Mouse (Mus musculus): ENCODE data around the gene Donson. TPM values are rescaled to one million over a fixed set of nuclear protein-coding genes. Genes with fewer than 3 reads are reported as not detected.
"Not testable (repeated sequence)": the region's sequence is repeated elsewhere in the genome, so short reads cannot be mapped to it uniquely, and the experiment has no call there.

The Donson gene
- total and polyA plus RNA-seq, 2 experiments: 2.3 to 2.9 TPM

GRCm38 (mm10) chr16:91646681-91647419, 41.7 kb downstream of the Donson start, which contains the start of gene Gart:
TSS of gene Gart (minus strand) at chr16:91646952.
- no peaks in the 10 kb centered on the region for H3K27me3 ChIP-seq (ENCODE audit: control insufficient read depth, insufficient read depth, low read length)
- H3K9ac ChIP-seq (ENCODE audit: low read depth, low read length): peak within 1 kb of the TSS; percentile 86
- peak within 1 kb of the TSS; percentile 93 for H3K27ac ChIP-seq (replicated peaks; ENCODE audit: insufficient read depth, low read depth, low read length)
- peak within 1 kb of the TSS; percentile 79 for H3K4me3 ChIP-seq (ENCODE audit: insufficient read depth, low read depth, low read length)
- peak; percentile 75 for DNase-seq (ENCODE audit: extremely low read depth, low read depth, low spot score)
- peaks cover 6% of the 10 kb centered on the region for H3K36me3 ChIP-seq (ENCODE audit: control insufficient read depth, insufficient read depth, low read length)
- H3K4me1 ChIP-seq (ENCODE audit: control insufficient read depth, insufficient read depth, low read length): peaks cover 7% of the 10 kb centered on the region
- no peak for TF ChIP-seq CTCF (IDR thresholded peaks at IDR 0.05; ENCODE audit: low read depth, low read length)
- TF ChIP-seq POLR2A (IDR thresholded peaks at IDR 0.05; ENCODE audit: extremely low read depth, insufficient read depth, low read length): peak; percentile 95
- WGBS: under 1% methylated on average over 59 of the region's 59 CpGs
- peaks cover 3% of the 10 kb centered on the region for H3K79me2 ChIP-seq (ENCODE audit: control insufficient read depth, insufficient read depth, low read length)

DNA sequence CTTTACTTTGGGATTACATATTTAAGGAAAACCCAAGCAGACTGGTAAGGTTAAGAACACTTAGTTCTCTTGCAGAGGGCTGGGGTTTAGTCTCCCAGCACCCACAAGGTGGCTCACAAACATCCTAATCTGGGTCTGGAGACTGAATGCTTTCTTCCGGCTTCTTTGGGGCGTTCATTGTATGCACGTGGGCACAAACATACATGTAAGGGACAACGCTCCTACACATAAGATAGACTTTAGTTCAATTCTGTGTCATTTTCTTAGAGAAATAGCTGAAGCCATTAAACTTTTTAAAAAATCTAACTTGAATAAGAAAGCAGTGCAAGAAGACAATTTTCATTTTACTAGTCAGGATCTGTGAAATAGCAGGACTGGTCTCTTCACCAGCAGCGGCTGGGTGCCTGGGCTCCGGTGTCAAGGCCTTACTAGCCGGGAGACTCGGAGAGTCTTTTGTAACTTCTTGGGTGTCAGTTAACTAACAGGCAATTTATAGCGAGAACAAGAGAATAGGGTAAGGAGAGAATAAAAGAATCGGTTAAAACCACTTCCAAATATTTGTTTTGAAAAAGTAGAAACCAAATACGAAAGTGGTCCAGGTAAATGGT, 42.5 kb downstream of the Donson start:
- H3K79me2 ChIP-seq (ENCODE audit: control insufficient read depth, insufficient read depth, low read length): peaks cover 2% of the 10 kb centered on the region; the same call in 1 of the 2 replicates
- H3K9ac ChIP-seq (ENCODE audit: low read depth, low read length): no peak overlapping the region; the same call in 1 of the 2 replicates
- under 1% methylated on average over 11 of the region's 11 CpGs for WGBS
- TF ChIP-seq POLR2A (IDR thresholded peaks at IDR 0.05; ENCODE audit: extremely low read depth, insufficient read depth, low read length) (no peak), CTCF (IDR thresholded peaks at IDR 0.05; ENCODE audit: low read depth, low read length) (no peak)
- peak overlapping the region; percentile 64 for H3K4me3 ChIP-seq (ENCODE audit: insufficient read depth, low read depth, low read length)
- peaks cover 7% of the 10 kb centered on the region for H3K4me1 ChIP-seq (ENCODE audit: control insufficient read depth, insufficient read depth, low read length)
- H3K27me3 ChIP-seq (ENCODE audit: control insufficient read depth, insufficient read depth, low read length): no peaks in the 10 kb centered on the region
- DNase-seq (ENCODE audit: extremely low read depth, low read depth, low spot score): no peak
- H3K27ac ChIP-seq (replicated peaks; ENCODE audit: insufficient read depth, low read depth, low read length): peak overlapping the region; percentile 71
- peaks cover 12% of the 10 kb centered on the region for H3K36me3 ChIP-seq (ENCODE audit: control insufficient read depth, insufficient read depth, low read length)

DNA sequence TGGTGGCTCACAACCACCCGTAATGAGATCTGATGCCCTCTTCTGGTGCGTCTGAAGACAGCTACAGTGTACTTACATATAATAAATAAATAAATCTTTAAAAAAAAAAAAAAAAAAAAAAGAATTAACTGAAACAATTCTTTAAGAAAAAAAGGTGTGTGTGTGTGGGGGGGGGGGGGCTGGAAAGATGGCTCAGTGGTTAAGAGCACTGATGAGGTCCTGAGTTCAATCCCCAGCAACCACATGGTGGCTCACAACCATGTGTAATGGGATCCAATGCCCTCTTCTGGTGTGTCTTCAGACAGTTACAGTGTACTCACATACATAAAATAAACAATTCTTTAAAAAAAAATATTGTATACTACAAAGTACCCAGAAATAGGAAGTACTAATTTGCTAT, 43.1 kb downstream of the Donson start:
- not testable (repeated sequence) for DNase-seq (ENCODE audit: extremely low read depth, low read depth, low spot score); H3K4me3 ChIP-seq (ENCODE audit: insufficient read depth, low read depth, low read length); H3K4me1 ChIP-seq (ENCODE audit: control insufficient read depth, insufficient read depth, low read length); H3K27me3 ChIP-seq (ENCODE audit: control insufficient read depth, insufficient read depth, low read length); H3K9ac ChIP-seq (ENCODE audit: low read depth, low read length); H3K79me2 ChIP-seq (ENCODE audit: control insufficient read depth, insufficient read depth, low read length); H3K27ac ChIP-seq (replicated peaks; ENCODE audit: insufficient read depth, low read depth, low read length)
- H3K36me3 ChIP-seq (ENCODE audit: control insufficient read depth, insufficient read depth, low read length): peaks cover 15% of the 10 kb centered on the region
- WGBS: 38% methylated on average over 1 of the region's 2 CpGs

- 83% methylated on average over 2 of the region's 2 CpGs for WGBS
- H3K27ac ChIP-seq (replicated peaks; ENCODE audit: insufficient read depth, low read depth, low read length): no peak overlapping the region
- H3K79me2 ChIP-seq (ENCODE audit: control insufficient read depth, insufficient read depth, low read length): no peaks in the 10 kb centered on the region; the same call in 1 of the 2 replicates
- H3K27me3 ChIP-seq (ENCODE audit: control insufficient read depth, insufficient read depth, low read length): no peaks in the 10 kb centered on the region
- H3K9ac ChIP-seq (ENCODE audit: low read depth, low read length): no peak overlapping the region
- TF ChIP-seq CTCF (IDR thresholded peaks at IDR 0.05; ENCODE audit: low read depth, low read length): no peak
- TF ChIP-seq POLR2A (IDR thresholded peaks at IDR 0.05; ENCODE audit: extremely low read depth, insufficient read depth, low read length): no peak
- peaks cover 20% of the 10 kb centered on the region for H3K36me3 ChIP-seq (ENCODE audit: control insufficient read depth, insufficient read depth, low read length)
- peaks cover 7% of the 10 kb centered on the region for H3K4me1 ChIP-seq (ENCODE audit: control insufficient read depth, insufficient read depth, low read length)
- no peak for DNase-seq (ENCODE audit: extremely low read depth, low read depth, low spot score)
- no peak overlapping the region for H3K4me3 ChIP-seq (ENCODE audit: insufficient read depth, low read depth, low read length)
Observed at GRCm38 (mm10) chr16:91644901-91645300, 43.7 kb downstream of the Donson start.

DNA sequence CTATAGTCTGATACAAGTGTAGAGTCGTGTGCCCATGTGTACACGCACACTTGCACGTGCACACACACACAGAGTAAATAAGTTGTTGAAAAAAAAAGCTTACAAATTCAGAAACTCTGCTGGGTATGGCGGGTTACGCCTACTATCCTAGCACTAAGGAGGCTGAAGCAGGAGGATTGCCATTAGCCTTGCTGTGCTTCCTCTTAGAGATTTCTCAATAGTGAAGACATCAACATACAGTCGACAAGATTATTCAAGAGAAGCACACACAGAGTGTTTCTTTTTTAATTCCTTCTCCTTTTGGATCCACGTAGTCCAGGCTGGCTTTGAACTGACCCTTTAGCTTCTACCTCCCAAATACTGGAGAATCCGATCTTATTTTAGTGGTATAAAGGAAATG, 48.4 kb downstream of the Donson start:
- no peak overlapping the region for H3K4me3 ChIP-seq (ENCODE audit: insufficient read depth, low read depth, low read length)
- H3K79me2 ChIP-seq (ENCODE audit: control insufficient read depth, insufficient read depth, low read length): no peaks in the 10 kb centered on the region; the same call in 1 of the 2 replicates
- H3K27ac ChIP-seq (replicated peaks; ENCODE audit: insufficient read depth, low read depth, low read length): no peak overlapping the region
- no peak overlapping the region for H3K9ac ChIP-seq (ENCODE audit: low read depth, low read length)
- H3K27me3 ChIP-seq (ENCODE audit: control insufficient read depth, insufficient read depth, low read length): no peaks in the 10 kb centered on the region
- WGBS: 91% methylated on average over 8 of the region's 8 CpGs
- H3K36me3 ChIP-seq (ENCODE audit: control insufficient read depth, insufficient read depth, low read length): peaks cover 51% of the 10 kb centered on the region
- DNase-seq (ENCODE audit: extremely low read depth, low read depth, low spot score): no peak
- peaks cover 1% of the 10 kb centered on the region; the same call in 1 of the 2 replicates for H3K4me1 ChIP-seq (ENCODE audit: control insufficient read depth, insufficient read depth, low read length)
- TF ChIP-seq CTCF (IDR thresholded peaks at IDR 0.05; ENCODE audit: low read depth, low read length) (no peak), POLR2A (IDR thresholded peaks at IDR 0.05; ENCODE audit: extremely low read depth, insufficient read depth, low read length) (no peak)

DNA sequence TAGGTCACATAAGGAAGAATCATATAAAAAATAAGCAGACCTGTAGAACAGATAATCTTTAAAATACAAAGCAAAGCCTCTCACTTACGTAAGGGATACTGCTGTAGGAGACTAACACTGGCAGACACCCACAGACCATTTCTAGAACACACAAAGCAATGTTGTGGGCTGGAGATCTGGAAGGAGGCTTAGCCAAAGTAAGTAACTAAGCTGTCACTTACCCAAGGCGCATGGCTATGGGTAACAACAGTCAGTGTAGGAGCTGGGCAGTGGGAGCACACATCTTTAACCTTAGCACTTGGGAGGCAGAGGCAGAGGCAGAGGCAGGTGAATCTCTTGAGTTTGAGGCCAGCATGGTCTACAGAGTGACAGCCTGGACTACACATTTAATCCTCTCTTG, 48.9 kb downstream of the Donson start:
- WGBS: 95% methylated on average over 2 of the region's 2 CpGs
- H3K4me3 ChIP-seq (ENCODE audit: insufficient read depth, low read depth, low read length): no peak overlapping the region
- H3K36me3 ChIP-seq (ENCODE audit: control insufficient read depth, insufficient read depth, low read length): peaks cover 51% of the 10 kb centered on the region
- H3K79me2 ChIP-seq (ENCODE audit: control insufficient read depth, insufficient read depth, low read length): no peaks in the 10 kb centered on the region; the same call in 1 of the 2 replicates
- no peak for DNase-seq (ENCODE audit: extremely low read depth, low read depth, low spot score)
- H3K4me1 ChIP-seq (ENCODE audit: control insufficient read depth, insufficient read depth, low read length): no peaks in the 10 kb centered on the region
- H3K27me3 ChIP-seq (ENCODE audit: control insufficient read depth, insufficient read depth, low read length): no peaks in the 10 kb centered on the region
- H3K27ac ChIP-seq (replicated peaks; ENCODE audit: insufficient read depth, low read depth, low read length): no peak overlapping the region
- TF ChIP-seq CTCF (IDR thresholded peaks at IDR 0.05; ENCODE audit: low read depth, low read length): no peak
- TF ChIP-seq POLR2A (IDR thresholded peaks at IDR 0.05; ENCODE audit: extremely low read depth, insufficient read depth, low read length): no peak
- no peak overlapping the region for H3K9ac ChIP-seq (ENCODE audit: low read depth, low read length)
